Mouse (Mus musculus): ENCODE data around the gene Slc25a43.

Slc25a43 gene

DNA sequence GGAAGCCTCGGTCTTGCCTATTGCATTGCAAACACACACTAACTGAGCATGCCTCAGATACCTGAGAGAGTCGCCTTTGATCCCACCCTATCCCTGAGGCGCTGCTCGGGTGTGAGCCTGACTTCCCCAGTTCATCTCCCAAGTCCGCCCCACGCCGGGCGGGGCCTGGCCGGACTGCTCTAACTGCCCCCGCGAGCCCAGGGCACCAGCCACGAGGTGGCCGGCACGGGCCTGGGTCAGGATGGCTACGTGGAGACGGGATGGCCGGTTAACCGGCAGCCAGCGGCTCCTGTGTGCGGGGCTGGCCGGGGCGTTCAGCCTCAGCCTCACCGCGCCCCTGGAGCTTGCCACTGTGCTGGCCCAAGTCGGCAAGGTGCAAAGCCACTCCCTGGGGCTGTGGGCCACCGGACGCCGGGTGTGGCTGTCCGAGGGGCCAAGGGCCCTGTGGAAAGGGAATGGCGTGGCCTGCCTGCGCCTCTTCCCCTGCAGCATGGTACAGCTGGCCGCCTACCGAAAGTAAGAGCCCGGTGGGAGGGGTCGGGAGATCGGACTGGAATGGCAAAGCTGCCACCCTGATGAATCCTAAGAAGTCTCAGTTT, at the start of gene Slc25a43:
Gene Slc25a43, plus strand, starts transcription at position 157 of the 599 bp plus-strand sequence.
- TF ChIP-seq CTCF (conservative IDR thresholded peaks at IDR 0.05; ENCODE audit: low read length) (no peak), POU5F1 (IDR thresholded peaks at IDR 0.05; ENCODE audit: borderline replicate concordance, low read length) (no peak), NANOG (IDR thresholded peaks at IDR 0.05; ENCODE audit: borderline replicate concordance, low read length) (no peak)
- peak within 1 kb of the TSS; percentile 80 for H3K4me3 ChIP-seq (replicated peaks; ENCODE audit: low read length)
- no peaks in the 10 kb centered on the region for H3K27me3 ChIP-seq (ENCODE audit: insufficient read depth, low read length)
- H3K36me3 ChIP-seq (ENCODE audit: insufficient read depth, low read length): no peaks in the 10 kb centered on the region
- peaks cover 37% of the 10 kb centered on the region for H3K4me1 ChIP-seq (replicated peaks; ENCODE audit: low read depth, low read length)
- H3K9me3 ChIP-seq (ENCODE audit: low read length): no peaks in the 10 kb centered on the region

DNA sequence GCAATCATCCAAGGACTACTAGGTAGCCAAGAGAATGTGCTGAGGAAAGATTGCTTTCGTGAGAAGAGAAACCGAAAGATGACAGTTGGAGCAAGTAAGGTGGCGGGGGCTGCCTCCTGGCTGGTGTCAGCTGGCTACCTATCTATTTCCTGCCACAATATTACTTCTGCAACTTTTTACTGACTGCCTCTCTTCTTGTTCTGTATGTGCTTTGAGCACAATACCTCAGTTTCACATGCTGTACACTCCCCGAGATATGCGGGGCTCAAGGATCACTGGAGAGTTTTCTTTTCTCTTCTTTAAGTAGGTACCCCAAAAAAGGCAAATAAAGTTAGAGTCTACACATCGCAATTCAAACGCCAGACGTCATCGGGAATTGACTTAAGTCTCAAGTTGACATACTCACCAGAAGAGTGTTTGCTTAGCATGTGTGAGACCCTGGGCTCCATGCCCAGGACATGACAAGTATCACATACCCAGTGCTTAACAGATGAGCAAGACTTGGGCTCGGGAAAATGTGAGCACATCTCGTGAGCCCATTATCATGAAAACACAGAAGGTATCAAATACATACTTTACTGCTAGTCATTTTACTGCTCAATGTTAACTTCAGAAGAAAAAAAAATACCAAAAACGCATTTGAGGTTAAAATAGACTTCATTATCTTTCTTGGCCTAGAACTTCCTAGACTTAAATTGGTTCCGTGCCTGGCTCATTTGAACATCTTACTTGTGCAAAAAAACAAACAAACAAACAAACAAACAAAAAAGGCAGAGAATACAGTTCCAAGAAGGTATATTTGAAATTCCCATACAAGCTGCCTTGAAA, 3.1 kb upstream of the Slc25a43 start:
- TF ChIP-seq CTCF (conservative IDR thresholded peaks at IDR 0.05; ENCODE audit: low read length) (no peak), POU5F1 (IDR thresholded peaks at IDR 0.05; ENCODE audit: borderline replicate concordance, low read length) (no peak), NANOG (IDR thresholded peaks at IDR 0.05; ENCODE audit: borderline replicate concordance, low read length) (no peak)
- H3K4me1 ChIP-seq (replicated peaks; ENCODE audit: low read depth, low read length): peaks cover 37% of the 10 kb centered on the region
- H3K27me3 ChIP-seq (ENCODE audit: insufficient read depth, low read length): no peaks in the 10 kb centered on the region
- no peak overlapping the region for H3K4me3 ChIP-seq (replicated peaks; ENCODE audit: low read length)
- no peaks in the 10 kb centered on the region for H3K36me3 ChIP-seq (ENCODE audit: insufficient read depth, low read length)
- no peaks in the 10 kb centered on the region for H3K9me3 ChIP-seq (ENCODE audit: low read length)

DNA sequence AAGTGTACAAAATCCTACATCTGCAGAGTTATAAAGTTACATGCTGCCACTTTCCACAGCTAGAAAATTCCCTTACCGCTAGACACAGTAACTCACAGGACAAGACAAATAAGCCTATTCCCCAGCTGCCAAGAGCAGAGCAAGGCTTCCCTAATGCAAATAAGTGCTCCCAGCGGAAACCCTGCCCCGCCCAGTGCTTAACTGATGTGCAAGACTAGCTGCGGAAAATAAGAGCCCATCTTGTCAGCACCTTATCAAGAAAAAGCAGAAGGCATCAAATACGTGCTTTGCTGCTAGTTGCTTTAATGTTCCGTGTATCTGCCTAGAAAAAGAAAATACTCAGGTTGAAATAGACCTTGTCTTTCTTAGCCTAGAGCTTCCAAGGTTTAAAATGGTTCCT, 2.2 kb upstream of the Slc25a43 start:
- Histone ChIP-seq H3K9me3 (ENCODE audit: low read length) (no peaks in the 10 kb centered on the region), H3K4me1 (replicated peaks; ENCODE audit: low read depth, low read length) (peaks cover 37% of the 10 kb centered on the region), H3K4me3 (replicated peaks; ENCODE audit: low read length) (no peak overlapping the region), H3K36me3 (ENCODE audit: insufficient read depth, low read length) (no peaks in the 10 kb centered on the region), H3K27me3 (ENCODE audit: insufficient read depth, low read length) (no peaks in the 10 kb centered on the region)
- TF ChIP-seq CTCF (conservative IDR thresholded peaks at IDR 0.05; ENCODE audit: low read length) (no peak), POU5F1 (IDR thresholded peaks at IDR 0.05; ENCODE audit: borderline replicate concordance, low read length) (no peak), NANOG (IDR thresholded peaks at IDR 0.05; ENCODE audit: borderline replicate concordance, low read length) (no peak)

DNA sequence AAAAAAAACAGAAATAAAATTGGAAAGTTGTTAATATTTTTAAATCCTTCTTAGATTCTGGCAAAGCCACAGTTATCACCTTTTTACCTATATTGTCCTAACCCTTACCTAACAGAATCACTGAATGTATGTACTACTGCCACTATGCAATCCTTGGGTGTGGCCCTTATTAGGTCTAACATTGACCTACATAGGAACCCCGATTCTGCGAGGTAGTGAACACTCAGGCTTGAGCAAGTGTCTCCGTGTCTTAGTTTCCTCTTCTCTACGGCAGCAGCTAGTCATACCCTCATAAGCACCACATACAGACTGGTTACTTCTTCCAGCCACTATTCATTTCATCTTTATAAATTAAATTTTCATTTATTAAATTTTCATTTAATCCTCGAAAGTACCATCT, 715 bp upstream of the Slc25a43 start:
- peaks cover 37% of the 10 kb centered on the region for H3K4me1 ChIP-seq (replicated peaks; ENCODE audit: low read depth, low read length)

DNA sequence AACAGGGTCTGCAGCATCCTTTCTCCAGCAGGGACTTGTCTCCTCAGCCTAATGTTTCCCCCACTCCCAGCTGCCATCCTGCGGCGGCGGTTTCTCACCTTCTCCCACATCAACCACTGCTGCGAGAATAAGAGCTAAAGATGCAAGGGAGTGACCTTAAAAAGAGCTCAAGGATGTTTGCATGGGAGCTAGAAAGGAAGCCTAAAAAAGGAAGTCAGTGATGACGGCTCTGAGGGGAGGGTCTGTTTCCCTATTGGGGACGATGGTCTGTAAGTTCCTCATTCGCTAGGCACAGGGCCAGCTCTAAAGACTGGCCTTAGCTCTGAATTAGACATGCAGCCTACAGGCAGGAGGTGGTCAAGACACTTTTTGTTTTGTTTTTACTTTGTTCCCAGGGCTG, 1.3 kb downstream of the Slc25a43 start:
- TF ChIP-seq POU5F1 (IDR thresholded peaks at IDR 0.05; ENCODE audit: borderline replicate concordance, low read length) (no peak), CTCF (conservative IDR thresholded peaks at IDR 0.05; ENCODE audit: low read length) (no peak), NANOG (IDR thresholded peaks at IDR 0.05; ENCODE audit: borderline replicate concordance, low read length) (no peak)
- H3K36me3 ChIP-seq (ENCODE audit: insufficient read depth, low read length): no peaks in the 10 kb centered on the region
- H3K27me3 ChIP-seq (ENCODE audit: insufficient read depth, low read length): no peaks in the 10 kb centered on the region
- peak overlapping the region; percentile 80; the same call in 1 of the 2 replicates for H3K4me3 ChIP-seq (replicated peaks; ENCODE audit: low read length)
- no peaks in the 10 kb centered on the region for H3K9me3 ChIP-seq (ENCODE audit: low read length)
- H3K4me1 ChIP-seq (replicated peaks; ENCODE audit: low read depth, low read length): peaks cover 37% of the 10 kb centered on the region

More for the DNA sequence above, 715 bp upstream of the Slc25a43 start:
- TF ChIP-seq POU5F1 (IDR thresholded peaks at IDR 0.05; ENCODE audit: borderline replicate concordance, low read length) (no peak), CTCF (conservative IDR thresholded peaks at IDR 0.05; ENCODE audit: low read length) (no peak), NANOG (IDR thresholded peaks at IDR 0.05; ENCODE audit: borderline replicate concordance, low read length) (no peak)
- H3K9me3 ChIP-seq (ENCODE audit: low read length): no peaks in the 10 kb centered on the region
- H3K4me3 ChIP-seq (replicated peaks; ENCODE audit: low read length): 0 out of 2 replicates have a peak overlapping the region, but pooled peaks have one; percentile 80
- H3K27me3 ChIP-seq (ENCODE audit: insufficient read depth, low read length): no peaks in the 10 kb centered on the region
- H3K36me3 ChIP-seq (ENCODE audit: insufficient read depth, low read length): no peaks in the 10 kb centered on the region

DNA sequence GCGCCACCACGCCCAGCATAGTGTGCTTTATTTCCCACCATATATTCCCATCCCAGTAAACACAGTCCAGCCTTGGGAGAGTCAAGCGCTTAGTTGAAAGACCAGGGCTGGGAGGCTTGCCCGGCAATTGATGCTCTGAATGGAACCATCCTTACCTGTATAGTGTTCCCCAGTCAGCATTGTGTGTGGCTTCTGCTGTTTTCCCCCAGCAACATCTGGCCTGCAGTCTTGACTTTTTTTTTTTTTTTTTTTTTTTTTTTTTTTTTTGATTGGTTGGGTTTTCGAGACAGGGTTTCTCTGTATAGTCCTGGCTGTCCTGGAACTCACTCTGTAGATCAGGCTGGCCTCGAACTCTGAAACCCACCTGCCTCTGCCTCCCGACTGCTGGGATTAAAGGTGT, 1.9 kb downstream of the Slc25a43 start:
- Histone ChIP-seq H3K4me1 (replicated peaks; ENCODE audit: low read depth, low read length) (peaks cover 33% of the 10 kb centered on the region), H3K36me3 (ENCODE audit: insufficient read depth, low read length) (no peaks in the 10 kb centered on the region), H3K4me3 (replicated peaks; ENCODE audit: low read length) (no peak overlapping the region), H3K27me3 (ENCODE audit: insufficient read depth, low read length) (no peaks in the 10 kb centered on the region), H3K9me3 (ENCODE audit: low read length) (no peaks in the 10 kb centered on the region)
- no peak for TF ChIP-seq CTCF (conservative IDR thresholded peaks at IDR 0.05; ENCODE audit: low read length)
- TF ChIP-seq NANOG (IDR thresholded peaks at IDR 0.05; ENCODE audit: borderline replicate concordance, low read length): no peak
- TF ChIP-seq POU5F1 (IDR thresholded peaks at IDR 0.05; ENCODE audit: borderline replicate concordance, low read length): no peak

DNA sequence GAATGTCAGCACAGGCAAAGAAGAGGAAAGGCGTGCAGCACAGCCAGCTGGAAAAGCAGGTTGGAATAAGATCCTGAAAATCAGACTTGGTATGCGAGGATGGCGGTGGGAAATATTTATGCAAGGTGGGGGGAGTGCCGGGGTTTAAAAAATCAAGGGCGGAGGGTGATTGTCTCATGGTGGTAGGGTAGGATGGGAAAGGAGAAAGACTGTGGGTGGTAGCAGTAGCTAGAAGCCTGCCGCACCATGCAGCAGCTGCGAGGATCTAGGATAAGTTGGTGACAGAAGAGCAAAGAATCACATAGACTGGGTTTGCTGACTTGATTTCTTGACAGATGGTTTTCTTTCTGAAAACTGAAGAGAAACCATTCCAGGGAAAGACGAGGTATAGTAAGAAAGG, 3.3 kb downstream of the Slc25a43 start:
- peaks cover 20% of the 10 kb centered on the region for H3K4me1 ChIP-seq (replicated peaks; ENCODE audit: low read depth, low read length)
- no peaks in the 10 kb centered on the region for H3K9me3 ChIP-seq (ENCODE audit: low read length)
- no peaks in the 10 kb centered on the region for H3K36me3 ChIP-seq (ENCODE audit: insufficient read depth, low read length)
- no peaks in the 10 kb centered on the region for H3K27me3 ChIP-seq (ENCODE audit: insufficient read depth, low read length)
- H3K4me3 ChIP-seq (replicated peaks; ENCODE audit: low read length): no peak overlapping the region
- TF ChIP-seq NANOG (IDR thresholded peaks at IDR 0.05; ENCODE audit: borderline replicate concordance, low read length) (no peak), CTCF (conservative IDR thresholded peaks at IDR 0.05; ENCODE audit: low read length) (no peak), POU5F1 (IDR thresholded peaks at IDR 0.05; ENCODE audit: borderline replicate concordance, low read length) (no peak)

DNA sequence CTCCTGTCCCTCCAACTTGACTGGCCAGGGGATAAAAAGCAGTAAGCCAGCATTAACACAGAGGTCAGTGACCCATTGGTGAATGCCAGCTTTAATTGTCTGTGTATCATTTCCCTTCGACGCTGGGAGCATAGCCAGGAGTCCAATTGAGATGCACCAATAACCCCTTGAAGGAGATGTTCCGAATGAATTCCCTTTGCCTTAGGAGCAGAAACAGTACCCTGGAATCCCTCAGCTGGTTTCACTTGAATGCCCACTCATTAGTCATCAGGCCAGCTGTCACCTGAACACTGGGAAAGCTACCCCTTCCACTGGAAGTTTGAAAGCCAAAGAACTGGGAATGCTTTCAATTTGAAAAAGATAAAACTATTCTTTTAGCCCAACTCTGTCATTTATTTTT, 5.1 kb downstream of the Slc25a43 start:
- Histone ChIP-seq H3K27me3 (ENCODE audit: insufficient read depth, low read length) (no peaks in the 10 kb centered on the region), H3K4me3 (replicated peaks; ENCODE audit: low read length) (no peak overlapping the region), H3K36me3 (ENCODE audit: insufficient read depth, low read length) (no peaks in the 10 kb centered on the region), H3K9me3 (ENCODE audit: low read length) (no peaks in the 10 kb centered on the region), H3K4me1 (replicated peaks; ENCODE audit: low read depth, low read length) (peaks cover 8% of the 10 kb centered on the region; the same call in 1 of the 2 replicates)
- TF ChIP-seq CTCF (conservative IDR thresholded peaks at IDR 0.05; ENCODE audit: low read length) (no peak), POU5F1 (IDR thresholded peaks at IDR 0.05; ENCODE audit: borderline replicate concordance, low read length) (no peak), NANOG (IDR thresholded peaks at IDR 0.05; ENCODE audit: borderline replicate concordance, low read length) (no peak)
